Mouse (Mus musculus): ENCODE results near the gene Elfn2. TPM values are rescaled to one million over a fixed set of nuclear protein-coding genes. Genes with fewer than 3 reads are reported as not detected.

The Elfn2 gene
- polyA plus RNA-seq, 2 experiments, result not detected

- WGBS (ENCODE audit: insufficient replicate concordance), result 70% methylated on average over 12 of the region's 12 CpGs
- ATAC-seq (ENCODE audit: insufficient read depth), result no peak
These were observed 37.6 kb upstream of the Elfn2 start for GRCm38 (mm10) chr15:78755966-78756725.

GRCm38 (mm10) chr15:78755226-78755625, 36.7 kb upstream of the Elfn2 start:
- no peaks in the 10 kb centered on the region for H3K4me1 ChIP-seq (replicated peaks; ENCODE audit: control insufficient read depth in 2 of 2, insufficient read depth in 2 of 2, low read length in 1 of 2)
- H3K36me3 ChIP-seq (replicated peaks; ENCODE audit: control insufficient read depth, insufficient read depth, low read depth), result no peaks in the 10 kb centered on the region
- H3K9me3 ChIP-seq (ENCODE audit: control insufficient read depth, low read length), result no peaks in the 10 kb centered on the region
- no peak for DNase-seq (ENCODE audit: low read depth in 3 of 3, low spot score in 3 of 3)
- no peak overlapping the region for H3K4me3 ChIP-seq (ENCODE audit: insufficient read depth in 1 of 2, low read depth in 2 of 2, low read length in 2 of 2)
- no peak for TF ChIP-seq EP300 (IDR thresholded peaks at IDR 0.05; ENCODE audit: low read depth)
- no peak for TF ChIP-seq CTCF (IDR thresholded peaks at IDR 0.05; ENCODE audit: low read depth)
- ATAC-seq (ENCODE audit: insufficient read depth), result no peak
- no peaks in the 10 kb centered on the region for H3K27me3 ChIP-seq (ENCODE audit: control insufficient read depth, insufficient read depth, low read length)
- no peak overlapping the region for H3K9ac ChIP-seq (replicated peaks)
- WGBS (ENCODE audit: insufficient replicate concordance), result 40% methylated on average over 3 of the region's 3 CpGs
- H3K4me2 ChIP-seq (ENCODE audit: low read depth), result no peak overlapping the region
- no peak overlapping the region for H3K27ac ChIP-seq

More at GRCm38 (mm10) chr15:78755966-78756725, 37.6 kb upstream of the Elfn2 start:
- H3K27me3 ChIP-seq (ENCODE audit: control insufficient read depth, insufficient read depth, low read length), result no peaks in the 10 kb centered on the region
- DNase-seq (ENCODE audit: low read depth in 3 of 3, low spot score in 3 of 3), result no peak
- no peaks in the 10 kb centered on the region for H3K9me3 ChIP-seq (ENCODE audit: control insufficient read depth, low read length)
- H3K4me3 ChIP-seq (ENCODE audit: insufficient read depth in 1 of 2, low read depth in 2 of 2, low read length in 2 of 2), result no peak overlapping the region
- H3K4me2 ChIP-seq (ENCODE audit: low read depth), result no peak overlapping the region
- H3K9ac ChIP-seq (replicated peaks), result no peak overlapping the region
- no peaks in the 10 kb centered on the region for H3K36me3 ChIP-seq (replicated peaks; ENCODE audit: control insufficient read depth, insufficient read depth, low read depth)
- H3K4me1 ChIP-seq (replicated peaks; ENCODE audit: control insufficient read depth in 2 of 2, insufficient read depth in 2 of 2, low read length in 1 of 2), result no peaks in the 10 kb centered on the region
- TF ChIP-seq CTCF (IDR thresholded peaks at IDR 0.05; ENCODE audit: low read depth) (no peak), EP300 (IDR thresholded peaks at IDR 0.05; ENCODE audit: low read depth) (no peak)
- H3K27ac ChIP-seq, result no peak overlapping the region

DNA sequence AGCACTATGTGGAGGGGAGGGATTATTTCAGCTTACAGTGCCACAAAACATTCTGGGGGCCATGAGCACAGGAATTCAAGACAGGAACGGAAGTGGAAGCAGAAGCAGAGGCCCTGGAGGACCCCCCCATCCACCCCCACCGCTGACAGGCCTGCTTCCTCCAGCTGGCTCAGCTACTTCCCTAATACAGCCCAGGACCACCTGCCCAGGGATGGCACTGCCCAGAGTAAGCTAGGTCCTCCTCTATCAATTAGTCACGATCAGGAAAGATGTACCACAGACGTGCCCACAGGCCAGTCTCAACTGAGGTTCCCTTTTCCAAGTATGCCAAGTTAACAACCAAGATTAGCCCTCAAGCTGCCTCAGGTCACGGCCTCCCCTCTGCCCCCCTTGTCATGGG, 35.6 kb upstream of the Elfn2 start:
- no peaks in the 10 kb centered on the region for H3K9me3 ChIP-seq (ENCODE audit: control insufficient read depth, low read length)
- no peaks in the 10 kb centered on the region for H3K36me3 ChIP-seq (replicated peaks; ENCODE audit: control insufficient read depth, insufficient read depth, low read depth)
- ATAC-seq (ENCODE audit: insufficient read depth) (no peak), DNase-seq (ENCODE audit: low read depth in 3 of 3, low spot score in 3 of 3) (no peak)
- no peak for TF ChIP-seq CTCF (IDR thresholded peaks at IDR 0.05; ENCODE audit: low read depth)
- TF ChIP-seq EP300 (IDR thresholded peaks at IDR 0.05; ENCODE audit: low read depth), result no peak
- no peak overlapping the region for H3K9ac ChIP-seq (replicated peaks)
- H3K4me1 ChIP-seq (replicated peaks; ENCODE audit: control insufficient read depth in 2 of 2, insufficient read depth in 2 of 2, low read length in 1 of 2), result no peaks in the 10 kb centered on the region
- H3K4me3 ChIP-seq (ENCODE audit: insufficient read depth in 1 of 2, low read depth in 2 of 2, low read length in 2 of 2), result no peak overlapping the region
- 21% methylated on average over 5 of the region's 5 CpGs for WGBS (ENCODE audit: insufficient replicate concordance)
- H3K4me2 ChIP-seq (ENCODE audit: low read depth), result no peak overlapping the region
- no peak overlapping the region for H3K27ac ChIP-seq
- H3K27me3 ChIP-seq (ENCODE audit: control insufficient read depth, insufficient read depth, low read length), result no peaks in the 10 kb centered on the region

GRCm38 (mm10) chr15:78752991-78753390, 34.4 kb upstream of the Elfn2 start:
- no peak overlapping the region for H3K9ac ChIP-seq (replicated peaks)
- ATAC-seq (ENCODE audit: insufficient read depth) (no peak), DNase-seq (ENCODE audit: low read depth in 3 of 3, low spot score in 3 of 3) (peak in 1 of 3 experiments; percentile 44)
- H3K4me3 ChIP-seq (ENCODE audit: insufficient read depth in 1 of 2, low read depth in 2 of 2, low read length in 2 of 2), result no peak overlapping the region
- H3K9me3 ChIP-seq (ENCODE audit: control insufficient read depth, low read length), result no peaks in the 10 kb centered on the region
- no peak overlapping the region for H3K4me2 ChIP-seq (ENCODE audit: low read depth)
- H3K36me3 ChIP-seq (replicated peaks; ENCODE audit: control insufficient read depth, insufficient read depth, low read depth), result no peaks in the 10 kb centered on the region
- no peak for TF ChIP-seq CTCF (IDR thresholded peaks at IDR 0.05; ENCODE audit: low read depth)
- no peak for TF ChIP-seq EP300 (IDR thresholded peaks at IDR 0.05; ENCODE audit: low read depth)
- no peaks in the 10 kb centered on the region for H3K27me3 ChIP-seq (ENCODE audit: control insufficient read depth, insufficient read depth, low read length)
- no peaks in the 10 kb centered on the region for H3K4me1 ChIP-seq (replicated peaks; ENCODE audit: control insufficient read depth in 2 of 2, insufficient read depth in 2 of 2, low read length in 1 of 2)
- H3K27ac ChIP-seq, result no peak overlapping the region

DNA sequence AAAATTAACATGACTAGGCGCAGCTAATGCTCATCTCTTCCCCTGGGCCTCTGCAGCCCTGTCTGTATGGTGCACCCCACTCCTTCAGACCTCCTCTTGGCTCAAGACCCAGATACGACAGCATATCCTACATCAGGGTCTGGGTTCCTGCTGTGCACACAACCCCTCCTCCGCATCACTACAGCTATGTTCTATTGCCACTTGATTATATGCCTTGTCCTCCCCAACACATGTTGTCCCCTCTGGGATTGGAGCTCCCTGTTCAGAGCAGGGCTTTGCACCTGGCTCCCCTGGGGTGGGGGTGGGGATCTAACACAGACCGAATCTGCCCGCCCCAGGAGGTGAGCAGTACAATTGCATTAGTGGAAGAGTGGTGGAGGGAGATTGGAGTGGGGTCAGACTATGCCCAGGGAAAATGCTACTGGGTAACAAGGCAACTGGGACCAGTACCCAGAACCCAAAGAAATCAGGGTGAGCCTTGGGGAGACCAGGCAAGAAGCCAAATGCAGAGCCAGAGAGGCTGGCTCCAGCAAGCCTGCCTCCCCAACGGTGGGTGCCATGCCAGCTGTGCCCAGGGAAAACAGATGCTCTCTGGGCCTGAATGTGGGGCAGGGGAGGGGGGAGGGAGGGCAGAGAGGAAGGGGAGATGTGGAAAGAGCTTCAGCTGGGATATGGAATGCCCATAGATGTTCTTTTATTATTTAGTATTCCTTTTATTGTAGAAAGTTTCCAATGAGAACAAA, 32.2 kb upstream of the Elfn2 start:
- Histone ChIP-seq H3K4me1 (replicated peaks; ENCODE audit: control insufficient read depth in 2 of 2, insufficient read depth in 2 of 2, low read length in 1 of 2) (no peaks in the 10 kb centered on the region), H3K4me2 (ENCODE audit: low read depth) (no peak overlapping the region), H3K9me3 (ENCODE audit: control insufficient read depth, low read length) (no peaks in the 10 kb centered on the region), H3K27me3 (ENCODE audit: control insufficient read depth, insufficient read depth, low read length) (no peaks in the 10 kb centered on the region), H3K27ac (no peak overlapping the region), H3K4me3 (ENCODE audit: insufficient read depth in 1 of 2, low read depth in 2 of 2, low read length in 2 of 2) (no peak overlapping the region), H3K36me3 (replicated peaks; ENCODE audit: control insufficient read depth, insufficient read depth, low read depth) (no peaks in the 10 kb centered on the region), H3K9ac (replicated peaks) (no peak overlapping the region)
- no peak for TF ChIP-seq EP300 (IDR thresholded peaks at IDR 0.05; ENCODE audit: low read depth)
- TF ChIP-seq CTCF (IDR thresholded peaks at IDR 0.05; ENCODE audit: low read depth), result no peak
- DNase-seq (ENCODE audit: low read depth in 3 of 3, low spot score in 3 of 3) (no peak), ATAC-seq (ENCODE audit: insufficient read depth) (no peak)
- 53% methylated on average over 6 of the region's 6 CpGs for WGBS (ENCODE audit: insufficient replicate concordance)
